Mouse (Mus musculus) heart, postnatal 0 days (tissue): ENCODE measurements around the gene Arnt2.

Experiments
- CTCF ChIP-seq: IDR thresholded peaks from 2 replicates; pipeline ENCODE4 v1.5.1; 2016; ENCODE audit warnings: antibody characterized with exemption, control low read depth, low read depth
- EP300 ChIP-seq: IDR thresholded peaks from 2 replicates; pipeline ENCODE4 v1.6.1; 2016; ENCODE audit warnings: antibody characterized with exemption, low read depth

- TF ChIP-seq CTCF (no peak), EP300 (no peak)
Measured at GRCm38 (mm10) chr7:84387826-84388225, 22.1 kb downstream of the Arnt2 start.
